Mouse (Mus musculus): ENCODE results near the gene Gsto1.

The Gsto1 gene

GRCm38 (mm10) chr19:47857957-47858942 lies 3.5 kb downstream of the Gsto1 start:
- no peak for DNase-seq (ENCODE audit: low spot score)

GRCm38 (mm10) chr19:47859180-47859579 lies 4.4 kb downstream of the Gsto1 start:
- DNase-seq (ENCODE audit: low spot score): no peak

- no peak for DNase-seq (ENCODE audit: low spot score)
These were observed 7.8 kb downstream of the Gsto1 start for GRCm38 (mm10) chr19:47862581-47862980.

- no peak for DNase-seq (ENCODE audit: low spot score)
These were observed 9.3 kb downstream of the Gsto1 start for GRCm38 (mm10) chr19:47864051-47864450.

GRCm38 (mm10) chr19:47864721-47865120 lies 10.0 kb downstream of the Gsto1 start:
- DNase-seq (ENCODE audit: low spot score): no peak

- DNase-seq (ENCODE audit: low spot score): peak; percentile 94
These were observed 10.7 kb downstream of the Gsto1 start, which contains the start of gene Gsto2 for GRCm38 (mm10) chr19:47865353-47865947. Gene Gsto2 (plus strand): TSS chr19:47865534.

GRCm38 (mm10) chr19:47867628-47868175 lies 12.9 kb downstream of the Gsto1 start:
- no peak for DNase-seq (ENCODE audit: low spot score)

- no peak for DNase-seq (ENCODE audit: low spot score)
These were observed 14.2 kb downstream of the Gsto1 start for GRCm38 (mm10) chr19:47868951-47869350.

GRCm38 (mm10) chr19:47869516-47869915 lies 14.7 kb downstream of the Gsto1 start:
- no peak for DNase-seq (ENCODE audit: low spot score)

- no peak for DNase-seq (ENCODE audit: low spot score)
These were observed 15.4 kb downstream of the Gsto1 start for GRCm38 (mm10) chr19:47870102-47870666.

GRCm38 (mm10) chr19:47871515-47871914 lies 16.7 kb downstream of the Gsto1 start:
- no peak for DNase-seq (ENCODE audit: low spot score)

- DNase-seq (ENCODE audit: low spot score): no peak
These were observed 21.5 kb downstream of the Gsto1 start for GRCm38 (mm10) chr19:47876252-47876651.

GRCm38 (mm10) chr19:47881538-47881937 lies 26.8 kb downstream of the Gsto1 start:
- DNase-seq (ENCODE audit: low spot score): no peak

- peak; percentile 76 for DNase-seq (ENCODE audit: low spot score)
These were observed 27.5 kb downstream of the Gsto1 start for GRCm38 (mm10) chr19:47882151-47882881.

GRCm38 (mm10) chr19:47882882-47883254 lies 28.1 kb downstream of the Gsto1 start:
- DNase-seq (ENCODE audit: low spot score): no peak

- DNase-seq (ENCODE audit: low spot score): no peak
These were observed 29.7 kb downstream of the Gsto1 start for GRCm38 (mm10) chr19:47884296-47885085.

- no peak for DNase-seq (ENCODE audit: low spot score)
These were observed 30.5 kb downstream of the Gsto1 start for GRCm38 (mm10) chr19:47885191-47885743.

GRCm38 (mm10) chr19:47885886-47886285 lies 31.1 kb downstream of the Gsto1 start:
- DNase-seq (ENCODE audit: low spot score): no peak

- DNase-seq (ENCODE audit: low spot score): no peak
These were observed 31.8 kb downstream of the Gsto1 start for GRCm38 (mm10) chr19:47886617-47887016.

- no peak for DNase-seq (ENCODE audit: low spot score)
These were observed 32.6 kb downstream of the Gsto1 start for GRCm38 (mm10) chr19:47887417-47887816.

- DNase-seq (ENCODE audit: low spot score): no peak
These were observed 33.3 kb downstream of the Gsto1 start for GRCm38 (mm10) chr19:47888037-47888436.
